Mouse (Mus musculus) T-helper 1 cell (primary cell): ENCODE data around the gene Olfr138.

Source experiments
- in situ Hi-C: fragments of 300-600 bp; cut with MboI, MseI; formaldehyde crosslinking; loops from one replicate; pipeline ENCODE4 v1.15.1; 2025; ENCODE audit warnings: high pct_unique_total_duplicates

The Olfr138 gene

DNA sequence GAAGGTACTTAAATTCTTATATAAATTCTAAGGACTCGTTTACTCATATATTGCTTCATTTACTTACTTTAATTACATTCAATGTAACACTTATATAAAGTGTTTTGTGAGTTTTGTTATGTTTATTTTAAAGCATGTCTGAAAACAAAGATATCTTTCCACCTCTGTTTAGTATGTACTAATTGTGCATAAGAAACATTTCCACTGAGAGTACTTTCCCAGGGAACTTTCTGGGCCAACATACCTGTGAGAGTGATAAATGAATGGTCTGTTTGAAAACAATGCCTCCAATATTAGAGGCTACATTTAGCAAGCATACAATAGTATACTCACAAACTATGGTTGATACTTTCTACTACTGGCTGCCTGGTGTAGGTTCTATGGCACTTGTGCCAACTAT, at the start of gene Olfr138:
Gene Olfr138, plus strand, starts transcription at position 301 of the 400 bp plus-strand sequence.
- in situ Hi-C loops = no loop called here

- in situ Hi-C loops = loop anchor here (10.0 kb wide), 1 partner anchor 1643 kb away; no protein-coding TSS in a partner anchor
Observed at GRCm38 (mm10) chr17:38307470-38307869, 46.6 kb downstream of the Olfr138 start, which contains the start of gene Olfr137. Gene Olfr137, minus strand, starts transcription at chr17:38307570.
